Mouse (Mus musculus) MEL (cell line): ENCODE data around the gene OR5BS1P. TPM values are rescaled to one million over a fixed set of nuclear protein-coding genes. Genes with fewer than 3 reads are reported as not detected.

ENCODE experiments used
- DNase-seq: peaks from one replicate; pipeline ENCODE4 v3.0.0; 2011; ENCODE audit warnings: low read depth, low spot score
- H3K27ac ChIP-seq: 2 replicates; pipeline ENCODE4 v1.5.1; 2012; ENCODE audit warnings: low read depth, mild to moderate bottlenecking, control low read depth, low read length, moderate library complexity; ENCODE audit not compliant: control insufficient read depth
- H3K27me3 ChIP-seq, 2 experiments: fragments of 150-350 bp in 1 of 2; sonication (generic) in 1 of 2; 2 replicates each; pipeline ENCODE4 v1.6.1; 2012; ENCODE audit warnings: low read length in 2 of 2, mild to moderate bottlenecking in 2 of 2, improper control_type of control experiment in 1 of 2, moderate library complexity in 1 of 2; ENCODE audit not compliant: insufficient read depth in 2 of 2, control insufficient read depth in 1 of 2
- H3K36me3 ChIP-seq, 2 experiments: 2 replicates each; pipeline ENCODE4 v1.6.1; 2012 to 2014; ENCODE audit warnings: low read length in 2 of 2, improper control_type of control experiment in 1 of 2, inconsistent platforms in 1 of 2, mild to moderate bottlenecking in 1 of 2; ENCODE audit not compliant: insufficient read depth in 2 of 2, control insufficient read depth in 1 of 2
- H3K4me1 ChIP-seq, 2 experiments: fragments of 150-350 bp in 1 of 2; sonication (generic) in 1 of 2; 2 replicates each; pipeline ENCODE4 v1.6.1; 2012; ENCODE audit warnings: low read length in 2 of 2, improper control_type of control experiment in 1 of 2, mild to moderate bottlenecking in 1 of 2; ENCODE audit not compliant: insufficient read depth in 2 of 2, control insufficient read depth in 1 of 2
- H3K4me3 ChIP-seq, 2 experiments: fragments of 150-350 bp in 1 of 2; sonication (generic) in 1 of 2; 2 replicates each; pipeline ENCODE4 v1.5.1; 2012; ENCODE audit warnings: low read depth in 2 of 2, low read length in 2 of 2, mild to moderate bottlenecking in 2 of 2, moderate library complexity in 2 of 2, control low read depth in 1 of 2, improper control_type of control experiment in 1 of 2; ENCODE audit not compliant: control insufficient read depth in 1 of 2, insufficient read depth in 1 of 2
- H3K79me2 ChIP-seq: 2 replicates; pipeline ENCODE4 v1.6.1; 2012; ENCODE audit warnings: mild to moderate bottlenecking, low read length, moderate library complexity; ENCODE audit not compliant: control insufficient read depth, poor library complexity, insufficient read depth
- H3K9ac ChIP-seq: 2 replicates; pipeline ENCODE4 v1.6.1; 2012; ENCODE audit warnings: low read depth, mild to moderate bottlenecking, control low read depth, low read length, moderate library complexity; ENCODE audit not compliant: control insufficient read depth, poor library complexity, severe bottlenecking
- H3K9me3 ChIP-seq: fragments of 150-350 bp; sonication (generic); replicated peaks from 2 replicates; pipeline ENCODE4 v1.6.1; 2012; ENCODE audit warnings: mild to moderate bottlenecking, low read length, improper control_type of control experiment, moderate library complexity; ENCODE audit not compliant: insufficient read depth
- CTCF ChIP-seq, 3 experiments: IDR thresholded peaks in 2 of 3; conservative IDR thresholded peaks in 1 of 3; 2 replicates each; pipeline ENCODE4 v1.5.1; 2011 to 2012; ENCODE audit warnings: low read length in 3 of 3, low read depth in 2 of 3, mild to moderate bottlenecking in 2 of 3, improper control_type of control experiment in 1 of 3, inconsistent platforms in 1 of 3, mixed read lengths in 1 of 3, moderate library complexity in 1 of 3; ENCODE audit not compliant: control insufficient read depth in 1 of 3, insufficient read depth in 1 of 3, poor library complexity in 1 of 3, severe bottlenecking in 1 of 3
- ELF1 ChIP-seq: IDR thresholded peaks from 2 replicates; pipeline ENCODE4 v1.6.1; 2014; ENCODE audit warnings: low read depth, mild to moderate bottlenecking, inconsistent platforms, low read length, improper control_type of control experiment, moderate library complexity
- EP300 ChIP-seq, 2 experiments: IDR thresholded peaks; 2 replicates each; pipeline ENCODE4 v1.6.1; 2011; ENCODE audit warnings: improper control_type of control experiment in 2 of 2, low read length in 2 of 2, low read depth in 1 of 2, mild to moderate bottlenecking in 1 of 2
- ETS1 ChIP-seq: IDR thresholded peaks from 2 replicates; pipeline ENCODE4 v1.6.1; 2012; ENCODE audit warnings: low read depth, mild to moderate bottlenecking, inconsistent platforms, low read length, improper control_type of control experiment, moderate library complexity
- GATA1 ChIP-seq: IDR thresholded peaks from 2 replicates; pipeline ENCODE4 v1.6.1; 2011; ENCODE audit warnings: low read depth, low read length, improper control_type of control experiment
- JUND ChIP-seq: IDR thresholded peaks from 2 replicates; pipeline ENCODE4 v1.6.1; 2011; ENCODE audit warnings: low read depth, mild to moderate bottlenecking, improper control_type of control experiment, low read length
- KAT2A ChIP-seq: conservative IDR thresholded peaks from 2 replicates; pipeline ENCODE4 v1.6.1; 2012; ENCODE audit warnings: low read depth, low read length, improper control_type of control experiment, inconsistent platforms
- MAZ ChIP-seq: IDR thresholded peaks from 2 replicates; pipeline ENCODE4 v1.6.1; 2012; ENCODE audit warnings: low read depth, mild to moderate bottlenecking, inconsistent platforms, low read length, improper control_type of control experiment
- MXI1 ChIP-seq: IDR thresholded peaks from 2 replicates; pipeline ENCODE4 v1.6.1; 2011; ENCODE audit warnings: mild to moderate bottlenecking, low read depth, low read length, improper control_type of control experiment
- MYC ChIP-seq: IDR thresholded peaks from 2 replicates; pipeline ENCODE4 v1.6.1; 2011; ENCODE audit warnings: low read depth, mild to moderate bottlenecking, low read length, improper control_type of control experiment, moderate library complexity
- NRF1 ChIP-seq: IDR thresholded peaks from 2 replicates; pipeline ENCODE4 v1.6.1; 2014; ENCODE audit warnings: low read depth, mild to moderate bottlenecking, inconsistent platforms, low read length, improper control_type of control experiment, moderate library complexity; ENCODE audit not compliant: poor library complexity, insufficient read depth, severe bottlenecking
- POLR2A ChIP-seq, 2 experiments: IDR thresholded peaks; 2 replicates each; pipeline ENCODE4 v1.6.1; 2011 to 2012; ENCODE audit warnings: low read length in 2 of 2, mild to moderate bottlenecking in 2 of 2, control low read depth in 1 of 2, improper control_type of control experiment in 1 of 2, low read depth in 1 of 2, moderate library complexity in 1 of 2; ENCODE audit not compliant: control insufficient read depth in 1 of 2, insufficient read depth in 1 of 2, poor library complexity in 1 of 2
- RAD21 ChIP-seq: IDR thresholded peaks from 2 replicates; pipeline ENCODE4 v1.6.1; 2011; ENCODE audit warnings: mild to moderate bottlenecking, low read depth, low read length, improper control_type of control experiment
- RCOR1 ChIP-seq: IDR thresholded peaks from 2 replicates; pipeline ENCODE4 v1.6.1; 2012; ENCODE audit warnings: low read depth, mild to moderate bottlenecking, inconsistent platforms, low read length, improper control_type of control experiment
- SIN3A ChIP-seq: IDR thresholded peaks from 2 replicates; pipeline ENCODE4 v1.6.1; 2012; ENCODE audit warnings: low read length, improper control_type of control experiment, inconsistent platforms
- SMC3 ChIP-seq: IDR thresholded peaks from 2 replicates; pipeline ENCODE4 v1.6.1; 2011; ENCODE audit warnings: low read depth, low read length, improper control_type of control experiment
- TBP ChIP-seq: IDR thresholded peaks from 2 replicates; pipeline ENCODE4 v1.8.0; 2011; ENCODE audit warnings: low read depth, low read length, improper control_type of control experiment
- USF1 ChIP-seq: IDR thresholded peaks from 2 replicates; pipeline ENCODE4 v1.6.1; 2014; ENCODE audit warnings: low read depth, mild to moderate bottlenecking, inconsistent platforms, low read length, improper control_type of control experiment, moderate library complexity
- USF2 ChIP-seq, 2 experiments: IDR thresholded peaks; 2 replicates each; pipeline ENCODE4 v1.6.1; 2011 to 2012; ENCODE audit warnings: improper control_type of control experiment in 2 of 2, low read length in 2 of 2, borderline replicate concordance in 1 of 2, inconsistent platforms in 1 of 2, low read depth in 1 of 2, mild to moderate bottlenecking in 1 of 2; ENCODE audit not compliant: insufficient read depth in 1 of 2
- ZC3H11A ChIP-seq: IDR thresholded peaks from 2 replicates; pipeline ENCODE4 v1.6.1; 2012; ENCODE audit warnings: low read depth, mild to moderate bottlenecking, inconsistent platforms, low read length, improper control_type of control experiment
- ZKSCAN1 ChIP-seq: IDR thresholded peaks from 2 replicates; pipeline ENCODE4 v1.6.1; 2012; ENCODE audit warnings: low read depth, mild to moderate bottlenecking, inconsistent platforms, low read length, improper control_type of control experiment, moderate library complexity
- ZNF384 ChIP-seq: IDR thresholded peaks from 2 replicates; pipeline ENCODE4 v1.6.1; 2012; ENCODE audit warnings: low read depth, mild to moderate bottlenecking, inconsistent platforms, low read length, improper control_type of control experiment
- polyA plus RNA-seq, 2 experiments: library from polyadenylated mRNA; stranded (reverse) in 1 of 2; unstranded in 1 of 2; fragments of >175 nt in 1 of 2; fragments of >200 nt in 1 of 2; gene quantifications; 2 replicates each; pipeline versions ENCODE4 v1.2.1 to v1.2.4; 2012; ENCODE audit warnings: low replicate concordance in 2 of 2, low read depth in 1 of 2; ENCODE audit not compliant: insufficient read length in 2 of 2, insufficient read depth in 1 of 2, missing spikeins in 1 of 2
- total RNA-seq: library from RNA; depleted of rRNA; stranded (reverse); fragments of 300-350 nt; gene quantifications from 2 replicates; pipeline ENCODE4 v1.2.3, GENCODE M21; 2012

OR5BS1P gene
- total and polyA plus RNA-seq, 3 experiments: 0.04 TPM; not detected in 2

DNA sequence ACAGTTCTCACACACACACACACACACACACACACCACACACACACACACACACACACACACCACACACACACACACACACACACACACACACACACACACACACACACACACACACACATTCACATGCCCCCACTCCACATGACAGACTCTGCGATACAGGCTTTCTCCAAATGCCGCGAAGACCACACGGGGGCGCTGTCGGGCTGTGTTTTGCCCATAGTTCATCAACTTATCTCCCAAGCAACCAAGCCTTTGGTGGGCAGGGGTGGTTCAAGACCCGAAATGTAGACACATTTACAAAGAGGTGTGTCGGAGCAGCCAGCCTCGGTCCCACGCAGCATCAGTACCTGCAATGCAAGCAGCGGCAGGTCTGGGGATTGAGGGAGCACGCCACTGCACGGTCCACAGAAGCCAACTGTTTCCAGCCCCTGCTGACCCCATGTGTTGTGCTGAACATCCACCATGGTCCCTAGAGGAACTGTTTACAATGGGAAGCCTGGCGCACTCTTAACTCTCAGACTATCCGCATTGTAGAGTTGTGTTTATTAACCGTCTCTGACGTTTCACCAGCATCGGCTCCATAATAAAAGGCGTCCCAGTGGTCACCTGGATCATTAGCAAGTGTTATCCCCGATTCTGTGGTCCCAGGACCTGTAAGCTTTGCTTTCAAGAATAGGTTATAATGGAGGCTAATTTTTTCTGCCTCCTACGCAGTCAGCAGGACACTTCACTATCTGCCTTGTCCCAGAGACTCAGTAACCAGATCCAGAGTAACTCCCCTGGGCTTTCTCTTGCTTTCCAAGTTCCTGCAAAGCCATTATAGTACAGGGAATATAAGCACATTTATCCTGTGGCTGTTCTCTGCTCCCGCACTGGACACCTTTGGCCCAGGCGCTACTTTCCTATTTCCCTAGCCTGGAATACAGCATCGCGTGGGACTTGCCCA lies 41.0 kb downstream of the OR5BS1P start:
- TF ChIP-seq RCOR1 (no peak), SMC3 (peak; percentile 80), ELF1 (0 out of 2 replicates have a peak, but pooled peaks have one; percentile 28), ETS1 (0 out of 2 replicates have a peak, but pooled peaks have one; percentile 39), JUND (0 out of 2 replicates have a peak, but pooled peaks have one; percentile 22), SIN3A (peak; percentile 77), ZNF384 (0 out of 2 replicates have a peak, but pooled peaks have one; percentile 47), MYC (peak; percentile 42; the same call in 1 of the 2 replicates), USF2 (IDR thresholded peaks at IDR 0.05; ENCODE audit: borderline replicate concordance in 1 of 2, insufficient read depth in 1 of 2, low read depth in 1 of 2, low read length in 2 of 2) (no peak), TBP (0 out of 2 replicates have a peak, but pooled peaks have one; percentile 32), USF1 (0 out of 2 replicates have a peak, but pooled peaks have one; percentile 45), MXI1 (no peak; the same call in 1 of the 2 replicates), GATA1 (peak; percentile 54), RAD21 (peak; percentile 90), EP300 (IDR thresholded peaks at IDR 0.05; ENCODE audit: low read depth in 1 of 2, low read length in 2 of 2) (peak in 1 of 2 experiments; percentile 15; a peak in 2 of 4 replicates), ZKSCAN1 (no peak), MAZ (peak; percentile 89), NRF1 (no peak), ZC3H11A (peak; percentile 86), CTCF (IDR thresholded peaks at IDR 0.05 in 2 of 3, conservative IDR thresholded peaks at IDR 0.05 in 1 of 3; ENCODE audit: control insufficient read depth in 1 of 3, insufficient read depth in 1 of 3, low read depth in 2 of 3, low read length in 3 of 3, poor library complexity in 1 of 3, severe bottlenecking in 1 of 3) (peak; percentile 80 to 98 (median 89)), POLR2A (IDR thresholded peaks at IDR 0.05; ENCODE audit: control insufficient read depth in 1 of 2, insufficient read depth in 1 of 2, low read depth in 1 of 2, low read length in 2 of 2, poor library complexity in 1 of 2) (peak in 1 of 2 experiments; percentile 42; a peak in 1 of 4 replicates), KAT2A (no peak)
- H3K4me3 ChIP-seq: peak overlapping the region; percentile 72 to 73
- peaks cover 0 to 25% of the 10 kb centered on the region in 2 experiments; a peak in 2 of 4 replicates for H3K36me3 ChIP-seq
- H3K79me2 ChIP-seq: no peaks in the 10 kb centered on the region; the same call in 1 of the 2 replicates
- H3K9me3 ChIP-seq: no peaks in the 10 kb centered on the region
- H3K27ac ChIP-seq: peak overlapping the region; percentile 90
- DNase-seq: peak; percentile 98
- H3K4me1 ChIP-seq: peaks cover 19 to 40% of the 10 kb centered on the region in 2 experiments
- H3K27me3 ChIP-seq: no peaks in the 10 kb centered on the region
- peak overlapping the region; percentile 76 for H3K9ac ChIP-seq
